Mouse (Mus musculus) cerebellum, postnatal 25 days (tissue): Measurements from ENCODE around the gene Wdr74.
A peak's percentile ranks its signal among the peaks of the same experiment; 100 is the strongest.

Experiments used
- DNase-seq, 2 experiments: peaks; one replicate each; pipeline ENCODE4 v3.0.0; 2021; ENCODE audit warnings: mixed read lengths in 2 of 2

Wdr74 gene

DNA sequence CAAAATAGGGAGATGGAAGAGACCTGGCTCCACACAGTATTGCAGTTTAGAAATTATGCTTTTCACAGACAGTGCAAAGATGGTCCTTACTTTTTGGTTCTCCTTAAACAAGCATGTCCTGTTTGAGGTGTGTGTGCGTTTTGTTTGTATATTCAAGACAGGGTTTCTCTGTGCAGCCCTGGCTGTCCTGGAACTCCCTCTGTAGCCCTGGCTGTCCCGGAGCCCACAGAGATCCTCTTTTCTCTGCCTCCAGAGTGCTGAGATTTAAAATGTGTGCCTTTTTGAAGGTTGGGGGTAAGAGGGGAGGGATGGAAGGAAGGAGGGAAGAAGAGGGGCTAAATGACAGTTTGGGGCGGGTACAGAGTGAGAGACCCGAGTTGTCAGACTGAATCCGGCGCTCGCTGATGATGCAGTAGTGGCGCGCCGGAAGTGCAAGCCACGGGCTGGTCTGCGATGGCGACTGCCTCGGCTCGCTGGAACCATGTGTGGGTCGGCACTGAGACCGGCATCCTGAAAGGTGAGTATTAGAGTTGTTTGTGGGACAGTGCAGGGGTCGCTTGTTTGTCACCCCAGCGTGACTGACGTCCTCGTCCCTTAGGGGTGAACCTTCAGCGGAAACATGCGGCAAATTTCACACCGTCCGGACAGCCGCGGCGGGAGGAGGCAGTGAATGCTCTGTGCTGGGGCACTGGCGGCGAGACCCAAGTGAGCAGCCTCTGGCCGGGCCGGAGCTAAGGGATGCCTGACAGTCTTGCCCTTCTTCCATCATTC, at the start of gene Wdr74:
Gene Wdr74, plus strand, starts transcription at position 439 of the 771 bp plus-strand sequence.
- DNase-seq: peak; percentile 96 to 97

DNA sequence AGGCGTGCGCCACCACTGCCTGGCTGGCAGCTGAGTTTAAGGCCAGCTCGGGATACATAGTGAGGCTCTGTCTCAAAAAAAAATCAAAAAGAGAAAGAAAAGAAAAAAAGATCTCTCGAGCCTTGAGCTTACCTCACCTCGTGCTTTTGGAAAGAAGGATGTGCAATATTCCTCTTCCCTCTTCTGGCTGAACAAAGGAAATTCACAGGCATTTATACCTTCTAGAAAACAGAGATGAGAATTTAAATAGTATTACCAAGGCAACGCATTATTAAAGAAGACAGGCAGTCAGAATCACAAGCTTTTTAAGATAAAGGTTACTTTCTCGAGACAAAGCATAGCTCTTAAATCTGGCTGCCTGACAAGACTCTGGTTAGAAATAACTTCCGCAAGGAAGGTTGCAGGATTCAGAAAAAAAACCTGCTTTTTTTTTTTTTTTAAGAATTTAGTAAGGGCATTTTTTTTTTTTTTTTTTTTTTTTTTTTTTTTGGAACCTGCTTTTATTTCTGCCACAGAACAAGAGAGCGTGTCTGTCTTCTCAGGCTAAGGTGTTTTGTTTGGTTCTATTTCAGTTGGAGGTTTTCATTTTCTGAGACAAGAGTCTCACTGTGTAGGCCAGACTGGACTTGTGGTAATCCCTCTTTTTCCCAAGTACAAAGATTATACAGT, 43.6 kb upstream of the Wdr74 start:
- DNase-seq: no peak

- DNase-seq: no peak
Observed at GRCm38 (mm10) chr19:8692740-8693139, 42.9 kb upstream of the Wdr74 start.

DNA sequence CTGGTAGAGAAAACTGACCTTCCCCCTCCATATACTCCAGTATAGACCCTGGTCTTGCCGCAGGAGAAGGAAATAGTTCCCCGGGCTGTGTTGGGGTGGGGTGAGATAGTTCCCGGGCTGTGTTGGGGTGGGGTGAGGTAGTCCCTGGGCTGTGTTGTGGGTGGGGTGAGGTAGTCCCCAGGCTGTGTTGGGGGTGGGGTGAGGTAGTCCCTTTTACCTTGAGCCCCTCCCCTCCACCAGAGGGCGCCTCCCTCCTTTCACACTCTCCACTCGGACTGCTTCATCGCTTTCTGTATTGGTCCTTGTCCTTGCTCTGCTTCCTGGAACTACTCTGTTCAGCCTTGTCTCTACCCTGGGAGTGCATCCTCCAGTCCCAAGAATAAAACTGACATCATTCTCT, 40.3 kb upstream of the Wdr74 start:
- DNase-seq: no peak

DNA sequence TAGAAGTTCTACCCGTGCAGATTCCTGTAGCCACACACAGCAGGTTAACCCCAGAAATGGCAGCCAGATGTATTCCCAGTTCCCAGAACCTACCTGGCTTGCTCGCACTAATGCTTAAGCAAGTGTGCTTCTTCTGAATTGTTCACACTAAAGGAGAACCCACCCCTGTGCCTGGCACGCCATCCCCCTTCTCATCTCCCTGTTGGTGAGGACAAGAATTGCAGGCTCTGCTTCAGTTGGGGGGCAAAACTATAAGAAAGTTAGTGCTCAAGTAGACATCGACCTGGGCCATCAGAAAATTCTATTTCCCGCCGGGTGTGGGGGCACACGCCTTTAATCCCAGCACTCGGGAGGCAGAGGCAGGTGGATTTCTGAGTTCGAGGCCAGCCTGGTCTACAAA, 36.0 kb upstream of the Wdr74 start:
- no peak for DNase-seq

GRCm38 (mm10) chr19:8702458-8702857, 33.2 kb upstream of the Wdr74 start:
- DNase-seq: no peak

- DNase-seq: no peak
Observed at GRCm38 (mm10) chr19:8703571-8703970, 32.1 kb upstream of the Wdr74 start.

GRCm38 (mm10) chr19:8705026-8705708, 30.5 kb upstream of the Wdr74 start:
- no peak for DNase-seq

GRCm38 (mm10) chr19:8706132-8706667, 29.4 kb upstream of the Wdr74 start:
- DNase-seq: no peak

- no peak for DNase-seq
Observed at GRCm38 (mm10) chr19:8706930-8707329, 28.7 kb upstream of the Wdr74 start.

DNA sequence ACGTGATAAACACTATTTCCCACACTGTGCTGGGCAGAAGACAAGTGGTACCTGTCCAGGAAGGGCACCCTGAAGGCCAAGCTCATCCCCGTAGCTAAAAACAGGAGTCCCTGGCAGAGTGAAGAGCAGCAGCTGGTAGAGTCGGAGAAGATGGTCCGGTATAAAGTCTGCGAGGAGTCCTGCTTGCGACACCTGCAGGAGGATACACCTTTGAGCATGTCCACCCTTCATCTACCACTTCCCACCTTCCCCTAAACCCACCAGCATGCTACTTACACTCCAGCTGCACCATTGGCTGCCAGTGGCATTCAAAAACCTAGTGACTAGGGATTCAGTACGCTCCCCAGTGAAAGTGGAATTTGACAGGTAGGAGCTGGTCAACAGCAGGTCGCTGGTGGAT, 26.7 kb upstream of the Wdr74 start:
- DNase-seq: no peak

- no peak for DNase-seq
Observed at GRCm38 (mm10) chr19:8710057-8710456, 25.6 kb upstream of the Wdr74 start.

GRCm38 (mm10) chr19:8711506-8711905, 24.1 kb upstream of the Wdr74 start:
- DNase-seq: no peak

DNA sequence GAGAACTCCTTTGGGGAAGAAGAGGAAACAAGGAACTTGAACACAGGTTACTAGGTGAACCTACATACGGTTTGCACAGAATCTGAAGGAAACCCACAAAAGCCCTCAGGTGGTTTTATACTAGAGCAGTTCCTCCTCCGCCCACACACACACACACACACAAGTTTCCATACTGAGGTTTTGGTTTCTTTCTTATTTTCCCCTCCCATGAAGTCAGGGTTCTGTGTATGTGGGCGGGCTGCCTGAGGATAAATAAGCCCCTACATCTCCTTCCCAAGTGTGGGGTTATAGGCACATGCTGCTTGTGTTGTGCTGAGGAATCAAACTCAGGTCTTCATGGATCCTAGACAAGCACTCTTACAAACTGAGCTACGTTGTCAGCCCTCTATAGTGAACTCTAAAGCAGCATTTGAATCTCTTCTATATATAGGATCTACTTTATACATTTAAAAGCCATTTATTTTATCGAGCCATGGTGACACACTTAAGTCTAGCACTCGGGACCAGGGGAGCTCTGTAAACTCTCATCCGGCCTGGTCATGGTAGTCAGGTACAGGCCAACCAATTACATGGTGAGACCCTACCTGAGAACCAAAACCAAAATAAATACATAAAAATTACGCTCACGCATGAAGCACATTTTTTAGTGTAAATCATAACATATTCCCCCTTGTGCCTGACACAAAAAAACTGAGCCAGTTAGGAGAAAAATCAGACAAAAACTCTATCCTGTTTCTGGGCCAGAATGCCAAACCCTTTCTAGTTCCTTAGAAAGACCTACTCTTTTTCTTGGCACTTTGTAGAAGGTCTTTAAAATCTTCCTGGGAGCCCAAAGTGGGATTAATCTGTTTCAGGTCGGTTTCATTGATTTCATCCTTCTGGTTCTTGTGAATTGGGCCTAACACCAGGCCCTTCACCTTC, 23.4 kb upstream of the Wdr74 start:
- DNase-seq: no peak

DNA sequence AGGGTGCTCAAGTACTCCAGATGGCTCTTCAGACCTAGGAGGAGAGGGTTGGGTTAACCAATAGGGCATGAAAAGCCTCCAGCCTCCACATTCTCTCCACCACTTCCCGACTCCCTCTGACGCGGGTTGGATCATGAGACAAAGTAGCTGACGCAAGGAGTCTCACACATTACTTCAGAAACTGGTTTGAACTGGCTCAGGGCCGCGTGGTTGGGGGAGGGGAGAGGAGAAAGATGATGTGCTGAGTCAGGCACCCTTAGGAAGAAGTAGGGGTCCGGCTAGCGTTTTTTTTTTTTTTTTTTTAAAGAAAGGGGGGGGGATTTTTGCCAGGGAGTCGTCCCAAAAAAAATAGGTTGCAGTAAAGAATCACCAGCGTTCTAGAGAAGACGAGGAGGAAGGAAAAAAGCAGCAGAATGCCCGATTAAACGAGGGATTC, 22.7 kb upstream of the Wdr74 start:
- DNase-seq: peak; percentile 28 to 47

DNA sequence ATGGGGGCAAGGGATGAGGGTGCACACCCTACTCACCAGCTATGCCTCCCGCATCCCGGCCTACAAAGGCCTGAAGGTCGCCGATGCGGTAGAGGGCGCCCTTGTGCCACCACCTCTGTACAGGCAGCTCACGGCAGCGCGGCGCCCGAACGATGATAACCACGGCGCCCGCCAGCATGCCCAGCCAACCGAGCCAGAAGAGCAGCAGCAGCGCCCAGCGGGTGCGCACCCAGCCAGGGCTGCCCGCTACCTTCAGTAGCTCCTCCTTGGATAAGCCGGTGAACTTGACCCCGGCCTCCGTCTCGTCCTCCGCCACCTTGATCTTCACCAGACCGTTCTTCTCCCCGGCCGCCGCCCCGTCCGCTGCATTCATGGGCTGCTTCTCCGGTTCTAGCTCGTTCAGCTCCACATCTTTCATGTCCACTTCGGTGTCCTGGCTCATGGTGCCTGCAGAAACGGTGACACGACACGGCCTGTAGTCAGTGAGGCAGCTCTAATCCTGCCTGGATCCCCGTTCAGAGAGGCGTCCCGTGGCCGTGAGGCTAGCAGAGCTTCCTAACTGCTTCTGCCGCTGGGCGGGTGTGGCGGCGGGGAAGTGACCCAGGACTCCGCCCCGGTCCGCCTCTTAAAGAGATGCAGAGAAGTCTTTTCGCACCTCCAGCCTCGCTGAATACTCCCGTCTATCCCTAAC, 22.2 kb upstream of the Wdr74 start:
- DNase-seq: peak; percentile 93 to 96

DNA sequence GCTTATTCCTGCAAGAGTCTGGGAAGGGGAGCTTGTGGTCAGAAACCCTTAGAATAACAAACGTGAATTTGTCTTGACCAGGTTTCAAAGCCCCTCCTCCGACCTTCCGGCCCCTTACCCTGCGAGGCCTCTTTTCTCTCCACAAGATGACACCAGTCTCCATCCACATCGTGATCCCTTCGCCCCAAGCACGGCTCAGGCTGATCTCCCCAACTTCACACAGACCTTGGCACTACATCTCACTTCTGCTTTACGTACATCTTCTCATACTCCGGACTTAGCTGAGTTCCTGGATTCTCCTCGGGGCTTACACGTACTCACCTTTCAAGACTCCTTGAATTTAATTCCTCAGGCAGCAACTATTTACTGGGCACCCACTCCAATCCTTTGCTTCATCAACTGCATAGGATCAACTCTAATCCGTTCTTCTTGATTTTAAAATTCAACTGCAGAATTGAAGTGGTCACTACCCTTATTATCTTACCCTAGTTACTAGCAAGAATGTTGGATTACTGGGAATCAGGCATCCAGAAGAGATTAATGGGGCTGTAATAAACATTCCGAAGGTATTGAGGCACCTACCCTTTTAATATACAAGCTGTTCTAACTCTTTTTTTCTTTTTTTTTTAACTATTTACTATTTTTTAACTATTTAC, 21.5 kb upstream of the Wdr74 start:
- no peak for DNase-seq

DNA sequence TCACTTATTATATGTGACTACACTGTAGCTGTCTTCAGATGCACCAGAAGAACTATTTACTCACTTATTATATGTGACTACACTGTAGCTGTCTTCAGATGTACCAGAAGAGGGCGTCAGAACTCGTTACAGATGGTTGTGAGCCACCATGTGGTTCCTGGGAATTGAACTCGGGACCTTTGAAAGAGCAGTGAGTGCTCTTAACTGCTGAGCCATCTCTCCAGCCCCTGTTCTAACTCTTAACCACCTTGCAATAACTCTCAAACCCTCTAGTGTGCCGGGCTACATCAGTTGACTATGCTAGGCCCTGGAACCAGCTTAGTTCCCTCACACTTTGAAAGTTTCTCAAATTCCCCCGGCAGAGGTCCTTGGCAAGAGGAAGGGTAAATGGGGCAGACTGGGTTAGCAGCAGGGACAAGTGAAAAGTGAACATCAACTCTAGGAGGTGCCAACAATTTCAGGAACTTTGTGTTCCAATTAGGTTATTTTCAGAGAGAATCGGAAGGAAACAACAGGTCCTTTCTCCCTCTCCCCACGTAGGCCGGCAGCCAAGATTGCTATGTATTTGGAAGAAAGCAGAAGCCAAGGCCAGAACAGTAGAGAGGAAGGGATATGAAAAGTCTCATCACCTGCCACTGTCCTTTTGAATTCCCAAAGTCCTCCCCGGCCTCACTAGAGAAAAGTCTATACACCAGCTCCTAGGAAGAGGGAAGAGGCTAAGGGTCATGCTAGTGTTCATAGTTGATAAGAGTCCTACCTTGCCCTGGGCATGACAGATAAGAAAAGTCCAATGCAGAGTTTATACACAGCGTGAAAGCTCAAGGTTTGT, 20.8 kb upstream of the Wdr74 start:
- no peak for DNase-seq

- DNase-seq: no peak
Observed at GRCm38 (mm10) chr19:8715868-8716766, 19.5 kb upstream of the Wdr74 start.
